In genomic region chr14:46634251-46634650, GRCm38 (mm10) we compare ENCODE assay signal across 21 mouse cellular contexts.
DNase-seq lines count a peak whose midpoint lies in the region; ATAC-seq and TF ChIP-seq lines count a peak whose summit lies in the region.
"Had no signal": no experiment of that assay in that cellular context is flagged by ENCODE, and none has a peak within 500 bp of the region (broad histone marks: within the 10 kb centered on the region; RNA-seq: fewer than 3 reads in every experiment).

No protein-coding gene starts in this region.

- peaks cover 19% of the 10 kb centered on the region for H3K4me1 ChIP-seq in heart, embryonic 10.5 days
- 0 out of 2 replicates have a peak, but pooled peaks cover 10% of the 10 kb centered on the region for H3K4me1 ChIP-seq in lung, embryonic 14.5 days (ENCODE audit: insufficient read depth)
- H3K4me1 ChIP-seq in testis, adult 2 months (ENCODE audit: control insufficient read depth, insufficient read depth, low read length), result peaks cover 21% of the 10 kb centered on the region
- H3K4me1 ChIP-seq: forebrain, embryonic 15.5 days had no signal

- no peak overlapping the region for H3K4me3 ChIP-seq in heart, embryonic 10.5 days
- H3K4me3 ChIP-seq in lung, embryonic 14.5 days (ENCODE audit: low read depth, low read length), result no peak overlapping the region
- H3K4me3 ChIP-seq in testis, adult 2 months (ENCODE audit: control insufficient read depth, low read depth, low read length), result peak overlapping the region; percentile 77
- no peak overlapping the region for H3K4me3 ChIP-seq in myocyte
- H3K4me3 ChIP-seq: embryonic facial prominence, embryonic 12.5 days; forebrain, embryonic 15.5 days; heart, embryonic 15.5 days; hindbrain, embryonic 10.5 days had no signal

- no peak overlapping the region for H3K9ac ChIP-seq in lung, embryonic 14.5 days
- H3K9ac ChIP-seq: embryonic facial prominence, embryonic 12.5 days; forebrain, embryonic 15.5 days; heart, embryonic 15.5 days; hindbrain, embryonic 14.5 days had no signal

- WGBS in heart, embryonic 10.5 days, result 87% methylated on average over 10 of the region's 10 CpGs
- 65% methylated on average over 10 of the region's 10 CpGs for WGBS in lung, embryonic 14.5 days

- intact Hi-C loops in heart, postnatal 25 days (cut with DNase I), result no loop called here

- no peaks in the 10 kb centered on the region for H3K36me3 ChIP-seq in heart, embryonic 10.5 days
- H3K36me3 ChIP-seq in lung, embryonic 14.5 days (ENCODE audit: insufficient read depth), result no peaks in the 10 kb centered on the region
- no peaks in the 10 kb centered on the region for H3K36me3 ChIP-seq in testis, adult 2 months (ENCODE audit: control insufficient read depth, insufficient read depth, low read length)
- no peaks in the 10 kb centered on the region for H3K36me3 ChIP-seq in myocyte (ENCODE audit: control insufficient read depth, insufficient read depth)
- H3K36me3 ChIP-seq: embryonic facial prominence, embryonic 12.5 days; forebrain, embryonic 15.5 days; heart, embryonic 15.5 days; hindbrain, embryonic 10.5 days had no signal

- H3K79me2 ChIP-seq in myocyte (ENCODE audit: control insufficient read depth, insufficient read depth), result no peaks in the 10 kb centered on the region

- ATAC-seq in lung, embryonic 14.5 days (ENCODE audit: insufficient read depth), result peak; percentile 63; the same call in 1 of the 2 replicates
- ATAC-seq: forebrain, embryonic 15.5 days had no signal

- no peak for TF ChIP-seq POLR2A in testis, adult 2 months (IDR thresholded peaks at IDR 0.05; ENCODE audit: control insufficient read depth, low read depth, low read length)
- no peak for TF ChIP-seq POLR2A in myocyte (IDR thresholded peaks at IDR 0.05; ENCODE audit: insufficient read length, low read depth)

- DNase-seq in heart, embryonic 10.5 days (ENCODE audit: low spot score), result peak; percentile 62
- DNase-seq in heart, postnatal 25 days (ENCODE audit: low spot score), result no peak
- no peak for DNase-seq in lung, embryonic 14.5 days
- DNase-seq in lung, postnatal 25 days (ENCODE audit: low spot score), result no peak
- no peak for DNase-seq in testis, postnatal 14 days (ENCODE audit: low spot score)
- no peak for DNase-seq in adrenal gland, adult 18-20 months (ENCODE audit: low spot score in 2 of 2)
- DNase-seq: adrenal gland, adult 8-10 months; adrenal gland, postnatal 36 days; cerebellum, adult 11 months; cerebellum, adult 8-10 months; cerebellum, postnatal 25 days; gastrocnemius, postnatal 14 days; heart, postnatal 14 days had no signal

- no peaks in the 10 kb centered on the region for H3K9me3 ChIP-seq in heart, embryonic 10.5 days
- no peaks in the 10 kb centered on the region for H3K9me3 ChIP-seq in lung, embryonic 14.5 days (ENCODE audit: low read depth, low read length)
- H3K9me3 ChIP-seq: embryonic facial prominence, embryonic 12.5 days; forebrain, embryonic 15.5 days; heart, embryonic 15.5 days; hindbrain, embryonic 10.5 days had no signal

- no peak overlapping the region for H3ac ChIP-seq in myocyte (ENCODE audit: control insufficient read depth, insufficient read length)

- 0 out of 2 replicates have a peak overlapping the region, but pooled peaks have one; percentile 44 for H3K27ac ChIP-seq in heart, embryonic 10.5 days
- peak overlapping the region; percentile 66; the same call in 1 of the 2 replicates for H3K27ac ChIP-seq in lung, embryonic 14.5 days (ENCODE audit: low read depth)
- H3K27ac ChIP-seq in testis, adult 2 months (ENCODE audit: control insufficient read depth, insufficient read depth, low read depth, low read length), result no peak overlapping the region
- H3K27ac ChIP-seq: embryonic facial prominence, embryonic 12.5 days; forebrain, embryonic 15.5 days; heart, embryonic 15.5 days; hindbrain, embryonic 10.5 days; hindbrain, embryonic 14.5 days had no signal

- peak overlapping the region; percentile 40; the same call in 1 of the 2 replicates for H3K4me2 ChIP-seq in lung, embryonic 14.5 days
- peak overlapping the region; percentile 76 for H3K4me2 ChIP-seq in myocyte (ENCODE audit: low read depth)
- H3K4me2 ChIP-seq: embryonic facial prominence, embryonic 12.5 days; forebrain, embryonic 15.5 days; heart, embryonic 11.5 days; heart, embryonic 15.5 days; hindbrain, embryonic 14.5 days had no signal

- TF ChIP-seq CTCF in lung, embryonic 14.5 days (IDR thresholded peaks at IDR 0.05; ENCODE audit: low read depth), result no peak
- no peak for TF ChIP-seq CTCF in testis, adult 2 months (IDR thresholded peaks at IDR 0.05; ENCODE audit: control insufficient read depth, insufficient read depth, insufficient replicate concordance, low read depth, low read length)

- no peaks in the 10 kb centered on the region for H3K27me3 ChIP-seq in heart, embryonic 10.5 days (ENCODE audit: insufficient read depth, poor library complexity, severe bottlenecking)
- H3K27me3 ChIP-seq in lung, embryonic 14.5 days (ENCODE audit: insufficient read depth, low read length), result no peaks in the 10 kb centered on the region
- no peaks in the 10 kb centered on the region for H3K27me3 ChIP-seq in testis, adult 2 months (ENCODE audit: control insufficient read depth, insufficient read depth, low read length)
- H3K27me3 ChIP-seq in myocyte (ENCODE audit: control insufficient read depth, insufficient read depth, insufficient read length), result no peaks in the 10 kb centered on the region
- H3K27me3 ChIP-seq: embryonic facial prominence, embryonic 12.5 days; heart, embryonic 15.5 days had no signal

TF ChIP-seq in myocyte, 11 proteins besides CTCF, POLR2A, EP300 and RAD21:
- TF ChIP-seq POLR2AphosphoS2 (IDR thresholded peaks at IDR 0.05; ENCODE audit: insufficient read length, low read depth) (no peak), MYOG (IDR thresholded peaks at IDR 0.05; ENCODE audit: control insufficient read depth in 1 of 3, insufficient read depth in 1 of 3, insufficient read length in 2 of 3, low read depth in 2 of 3) (no peak), CEBPB (IDR thresholded peaks at IDR 0.05; ENCODE audit: insufficient read depth, poor library complexity, severe bottlenecking) (no peak), USF1 (IDR thresholded peaks at IDR 0.05; ENCODE audit: low read depth) (no peak), SRF (IDR thresholded peaks at IDR 0.05; ENCODE audit: control insufficient read depth, insufficient read length, low read depth) (no peak), MYOD1 (IDR thresholded peaks at IDR 0.05; ENCODE audit: control insufficient read depth in 1 of 3, insufficient read length in 2 of 3, low read depth in 2 of 3) (no peak), TCF12 (IDR thresholded peaks at IDR 0.05; ENCODE audit: insufficient read depth, poor library complexity, severe bottlenecking) (no peak), MAX (IDR thresholded peaks at IDR 0.05; ENCODE audit: low read depth) (no peak), TCF3 (IDR thresholded peaks at IDR 0.05; ENCODE audit: insufficient read length, low read depth) (no peak), REST (IDR thresholded peaks at IDR 0.05; ENCODE audit: insufficient read depth, insufficient read length) (no peak), E2F4 (IDR thresholded peaks at IDR 0.05; ENCODE audit: insufficient read depth) (no peak)
